19 mouse cellular contexts compared by ENCODE assay signal in the genomic region with DNA sequence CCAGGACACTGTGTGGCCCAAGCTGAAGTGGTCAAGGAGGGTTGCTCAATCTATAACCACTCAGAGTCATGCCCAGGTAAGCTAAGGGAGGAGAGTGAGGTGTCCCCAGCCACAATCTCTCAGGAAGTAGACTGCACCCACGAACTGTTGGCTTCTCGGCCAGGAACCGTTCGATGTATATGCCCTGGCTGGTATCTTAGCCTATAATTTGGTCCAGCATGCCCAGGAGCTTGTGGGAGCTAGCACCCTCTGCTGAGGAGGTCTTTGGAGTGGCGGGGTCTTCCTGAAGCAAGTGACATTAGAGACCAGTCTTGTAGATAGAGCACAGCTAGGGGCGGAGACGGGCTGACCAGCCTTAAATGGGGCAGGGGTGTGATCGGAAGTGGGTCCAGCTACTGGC. TPM values are rescaled to one million over a fixed set of nuclear protein-coding genes. Genes with fewer than 3 reads are reported as not detected.
"Had no signal": no experiment of that assay in that cellular context is flagged by ENCODE, and none has a peak within 500 bp of the region (broad histone marks: within the 10 kb centered on the region; RNA-seq: fewer than 3 reads in every experiment).

No protein-coding gene starts in this region.

- H3K9me3 ChIP-seq: neural tube, embryonic 15.5 days; stomach, embryonic 15.5 days had no signal

- H3K36me3 ChIP-seq: neural tube, embryonic 15.5 days; stomach, embryonic 15.5 days had no signal

- H3K27ac ChIP-seq: neural tube, embryonic 15.5 days; stomach, embryonic 15.5 days; stomach, postnatal 0 days had no signal

- DNase-seq: retina, postnatal 1 day; right cerebral cortex, adult 18-20 months; right cerebral cortex, postnatal 14 days; right cerebral cortex, postnatal 25 days; right cerebral cortex, postnatal 4 days; spleen, adult 18-20 months; thymus, adult 18-20 months; thymus, adult 2 months; thymus, postnatal 14 days; thymus, postnatal 25 days; thymus, postnatal 36 days; thymus, postnatal 4 days had no signal

RNA-seq across cellular contexts. Expression of a gene that starts 9.4 kb away (rescaled TPM):
- total RNA-seq: neutrophil, adult 5-6 weeks had no signal
- polyA plus RNA-seq: small intestine, adult 2 months; stomach, embryonic 14.5 days; thymus, adult 2 months; thymus, postnatal 0 days had no signal
